Mouse (Mus musculus) myocyte (in vitro differentiated cells): ENCODE data around the gene Sys1.

Experiments used
- MAX ChIP-seq: IDR thresholded peaks from one replicate; pipeline ENCODE4 v1.6.1; 2011; ENCODE audit warnings: low read depth, mild to moderate bottlenecking, control low read depth
- MYOD1 ChIP-seq, 3 experiments: IDR thresholded peaks; one replicate each; pipeline ENCODE4 v1.6.1; 2011; ENCODE audit warnings: control low read depth in 2 of 3, low read depth in 2 of 3, mild to moderate bottlenecking in 2 of 3, moderate library complexity in 1 of 3; ENCODE audit not compliant: insufficient read length in 2 of 3, control insufficient read depth in 1 of 3
- MYOG ChIP-seq, 3 experiments: IDR thresholded peaks; one replicate each; pipeline ENCODE4 v1.6.1; 2011; ENCODE audit warnings: control low read depth in 2 of 3, low read depth in 2 of 3, mild to moderate bottlenecking in 2 of 3; ENCODE audit not compliant: insufficient read length in 2 of 3, control insufficient read depth in 1 of 3, insufficient read depth in 1 of 3
- POLR2A ChIP-seq: IDR thresholded peaks from one replicate; pipeline ENCODE4 v1.6.1; 2011; ENCODE audit warnings: low read depth, mild to moderate bottlenecking, control low read depth, moderate library complexity; ENCODE audit not compliant: insufficient read length
- POLR2AphosphoS2 ChIP-seq: IDR thresholded peaks from one replicate; pipeline ENCODE4 v1.6.1; 2011; ENCODE audit warnings: low read depth, control low read depth; ENCODE audit not compliant: insufficient read length
- TCF12 ChIP-seq: IDR thresholded peaks from one replicate; pipeline ENCODE4 v1.6.1; 2011; ENCODE audit warnings: mild to moderate bottlenecking, control low read depth; ENCODE audit not compliant: poor library complexity, insufficient read depth, severe bottlenecking
- TCF3 ChIP-seq: IDR thresholded peaks from one replicate; pipeline ENCODE4 v1.6.1; 2011; ENCODE audit warnings: low read depth, control low read depth; ENCODE audit not compliant: insufficient read length
- USF1 ChIP-seq: IDR thresholded peaks from one replicate; pipeline ENCODE4 v1.6.1; 2011; ENCODE audit warnings: low read depth, mild to moderate bottlenecking, control low read depth, moderate library complexity

- TF ChIP-seq USF1 (no peak), MAX (no peak), TCF12 (no peak), POLR2A (no peak), TCF3 (no peak), MYOD1 (IDR thresholded peaks at IDR 0.05; ENCODE audit: control insufficient read depth in 1 of 3, insufficient read length in 2 of 3, low read depth in 2 of 3) (no peak), POLR2AphosphoS2 (no peak), MYOG (IDR thresholded peaks at IDR 0.05; ENCODE audit: control insufficient read depth in 1 of 3, insufficient read depth in 1 of 3, insufficient read length in 2 of 3, low read depth in 2 of 3) (no peak)
These were observed 1.9 kb upstream of the Sys1 start for GRCm38 (mm10) chr2:164454846-164455245.
